Mouse (Mus musculus) embryonic facial prominence, embryonic 15.5 days (tissue): ENCODE data around the gene Srrm4. TPM values are rescaled to one million over a fixed set of nuclear protein-coding genes. Genes with fewer than 3 reads are reported as not detected.

Source experiments
- ATAC-seq: fragments of 200-750 bp; cut with Nextera tagmentation; 2 replicates; pipeline ENCODE4 v1.8.0; 2017; ENCODE audit warnings: low read depth, moderate TSS enrichment; ENCODE audit not compliant: insufficient number of reproducible peaks, low FRiP score, low TSS enrichment
- H3K27ac ChIP-seq: fragments of 300-500 bp; sonication (generic); replicated peaks from 2 replicates; pipeline ENCODE4 v1.5.1; 2015; ENCODE audit warnings: mild to moderate bottlenecking, inconsistent platforms
- H3K27me3 ChIP-seq: fragments of 300-500 bp; sonication (generic); 2 replicates; pipeline ENCODE4 v1.6.1; 2015; ENCODE audit warnings: inconsistent platforms
- H3K36me3 ChIP-seq: fragments of 300-500 bp; sonication (generic); 2 replicates; pipeline ENCODE4 v1.6.1; 2015; ENCODE audit warnings: mild to moderate bottlenecking, inconsistent platforms
- H3K4me1 ChIP-seq: fragments of 300-500 bp; sonication (generic); 2 replicates; pipeline ENCODE4 v1.6.1; 2015; ENCODE audit warnings: inconsistent platforms
- H3K4me2 ChIP-seq: fragments of 300-500 bp; sonication (generic); replicated peaks from 2 replicates; pipeline ENCODE4 v1.6.1; 2015; ENCODE audit warnings: mild to moderate bottlenecking, inconsistent platforms
- H3K4me3 ChIP-seq: fragments of 300-500 bp; sonication (generic); replicated peaks from 2 replicates; pipeline ENCODE4 v1.5.1; 2015; ENCODE audit warnings: mild to moderate bottlenecking, inconsistent platforms
- H3K9ac ChIP-seq: fragments of 300-500 bp; sonication (generic); 2 replicates; pipeline ENCODE4 v1.6.1; 2015; ENCODE audit warnings: inconsistent platforms
- H3K9me3 ChIP-seq: fragments of 300-500 bp; sonication (generic); replicated peaks from 2 replicates; pipeline ENCODE4 v1.6.1; 2016; ENCODE audit warnings: inconsistent platforms
- WGBS: fragments of 180-500 bp; shearing (Covaris S2); methylation state at CpG from one replicate; pipeline ENCODE4 v1.1.7; 2015; 5-methylcytosine and 5-hydroxymethylcytosine counted together
- polyA plus RNA-seq: library from polyadenylated mRNA; unstranded; fragments of >200 nt; fragmentation: Nextera tagmentation; extraction: Ambion mirVana; gene quantifications from 2 replicates; pipeline ENCODE4 v1.2.1, GENCODE M21; 2015

The Srrm4 gene
- polyA plus RNA-seq, 1 experiment from 2014 or later = 1.0 TPM

- Histone ChIP-seq H3K36me3 (no peaks in the 10 kb centered on the region), H3K4me2 (no peak overlapping the region), H3K4me1 (no peaks in the 10 kb centered on the region), H3K27ac (no peak overlapping the region), H3K9me3 (no peaks in the 10 kb centered on the region), H3K9ac (no peak overlapping the region), H3K27me3 (no peaks in the 10 kb centered on the region), H3K4me3 (no peak overlapping the region)
- no peak for ATAC-seq
Observed at GRCm38 (mm10) chr5:116552584-116552983, 39.0 kb downstream of the Srrm4 start.

- no peaks in the 10 kb centered on the region for H3K4me1 ChIP-seq
- no peak overlapping the region for H3K4me3 ChIP-seq
- H3K27me3 ChIP-seq = no peaks in the 10 kb centered on the region
- H3K9me3 ChIP-seq = no peaks in the 10 kb centered on the region
- H3K36me3 ChIP-seq = no peaks in the 10 kb centered on the region
- WGBS = 32% methylated on average over 11 of the region's 11 CpGs
- no peak overlapping the region for H3K27ac ChIP-seq
- ATAC-seq = no peak
- H3K9ac ChIP-seq = no peak overlapping the region
- no peak overlapping the region for H3K4me2 ChIP-seq
Observed at GRCm38 (mm10) chr5:116545746-116546145, 45.9 kb downstream of the Srrm4 start.

GRCm38 (mm10) chr5:116542317-116542716 lies 49.3 kb downstream of the Srrm4 start:
- no peak for ATAC-seq
- no peaks in the 10 kb centered on the region for H3K9me3 ChIP-seq
- 53% methylated on average over 7 of the region's 7 CpGs for WGBS
- no peaks in the 10 kb centered on the region for H3K27me3 ChIP-seq
- H3K9ac ChIP-seq = no peak overlapping the region
- no peaks in the 10 kb centered on the region for H3K36me3 ChIP-seq
- no peak overlapping the region for H3K4me2 ChIP-seq
- H3K4me3 ChIP-seq = no peak overlapping the region
- no peaks in the 10 kb centered on the region for H3K4me1 ChIP-seq
- H3K27ac ChIP-seq = no peak overlapping the region

GRCm38 (mm10) chr5:116541128-116541527 lies 50.5 kb downstream of the Srrm4 start:
- no peak overlapping the region for H3K9ac ChIP-seq
- 77% methylated on average over 3 of the region's 3 CpGs for WGBS
- no peak overlapping the region for H3K4me2 ChIP-seq
- no peaks in the 10 kb centered on the region for H3K27me3 ChIP-seq
- H3K4me3 ChIP-seq = no peak overlapping the region
- no peak for ATAC-seq
- no peaks in the 10 kb centered on the region for H3K36me3 ChIP-seq
- no peaks in the 10 kb centered on the region for H3K9me3 ChIP-seq
- no peaks in the 10 kb centered on the region for H3K4me1 ChIP-seq
- H3K27ac ChIP-seq = no peak overlapping the region

GRCm38 (mm10) chr5:116539360-116539759 lies 52.3 kb downstream of the Srrm4 start:
- Histone ChIP-seq H3K4me2 (no peak overlapping the region), H3K4me3 (no peak overlapping the region), H3K9ac (no peak overlapping the region), H3K27me3 (no peaks in the 10 kb centered on the region), H3K4me1 (no peaks in the 10 kb centered on the region), H3K9me3 (0 out of 2 replicates have a peak, but pooled peaks cover 3% of the 10 kb centered on the region), H3K36me3 (no peaks in the 10 kb centered on the region), H3K27ac (no peak overlapping the region)
- 61% methylated on average over 3 of the region's 3 CpGs for WGBS
- ATAC-seq = no peak

GRCm38 (mm10) chr5:116538491-116538890 lies 53.1 kb downstream of the Srrm4 start:
- WGBS = 50% methylated on average over 3 of the region's 3 CpGs

GRCm38 (mm10) chr5:116526324-116526723 lies 65.3 kb downstream of the Srrm4 start:
- Histone ChIP-seq H3K9ac (no peak overlapping the region), H3K4me1 (no peaks in the 10 kb centered on the region), H3K27ac (no peak overlapping the region), H3K9me3 (no peaks in the 10 kb centered on the region), H3K4me3 (no peak overlapping the region), H3K36me3 (no peaks in the 10 kb centered on the region), H3K27me3 (no peaks in the 10 kb centered on the region), H3K4me2 (no peak overlapping the region)
- WGBS = 54% methylated on average over 4 of the region's 4 CpGs
- no peak for ATAC-seq

More at GRCm38 (mm10) chr5:116538491-116538890, 53.1 kb downstream of the Srrm4 start:
- H3K27ac ChIP-seq = no peak overlapping the region
- H3K4me2 ChIP-seq = no peak overlapping the region
- no peak for ATAC-seq
- no peak overlapping the region for H3K4me3 ChIP-seq
- H3K36me3 ChIP-seq = no peaks in the 10 kb centered on the region
- no peaks in the 10 kb centered on the region for H3K4me1 ChIP-seq
- 0 out of 2 replicates have a peak, but pooled peaks cover 3% of the 10 kb centered on the region for H3K9me3 ChIP-seq
- H3K9ac ChIP-seq = no peak overlapping the region
- no peaks in the 10 kb centered on the region for H3K27me3 ChIP-seq

GRCm38 (mm10) chr5:116525308-116525707 lies 66.3 kb downstream of the Srrm4 start:
- H3K4me1 ChIP-seq = no peaks in the 10 kb centered on the region
- no peak overlapping the region for H3K9ac ChIP-seq
- no peaks in the 10 kb centered on the region for H3K9me3 ChIP-seq
- no peak overlapping the region for H3K27ac ChIP-seq
- no peaks in the 10 kb centered on the region for H3K36me3 ChIP-seq
- no peak overlapping the region for H3K4me3 ChIP-seq
- H3K27me3 ChIP-seq = no peaks in the 10 kb centered on the region
- 83% methylated on average over 8 of the region's 8 CpGs for WGBS
- ATAC-seq = no peak
- no peak overlapping the region for H3K4me2 ChIP-seq

- Histone ChIP-seq H3K36me3 (no peaks in the 10 kb centered on the region), H3K27ac (no peak overlapping the region), H3K4me3 (no peak overlapping the region), H3K4me2 (no peak overlapping the region), H3K9me3 (no peaks in the 10 kb centered on the region), H3K27me3 (no peaks in the 10 kb centered on the region), H3K4me1 (no peaks in the 10 kb centered on the region), H3K9ac (no peak overlapping the region)
- WGBS = 88% methylated on average over 8 of the region's 8 CpGs
- no peak for ATAC-seq
Observed at GRCm38 (mm10) chr5:116523553-116523952, 68.1 kb downstream of the Srrm4 start.

GRCm38 (mm10) chr5:116523079-116523478 lies 68.5 kb downstream of the Srrm4 start:
- Histone ChIP-seq H3K9ac (no peak overlapping the region), H3K9me3 (no peaks in the 10 kb centered on the region), H3K4me3 (no peak overlapping the region), H3K27ac (no peak overlapping the region), H3K4me1 (no peaks in the 10 kb centered on the region), H3K27me3 (no peaks in the 10 kb centered on the region), H3K36me3 (no peaks in the 10 kb centered on the region), H3K4me2 (no peak overlapping the region)
- ATAC-seq = no peak
- WGBS = 75% methylated on average over 9 of the region's 9 CpGs

- H3K36me3 ChIP-seq = no peaks in the 10 kb centered on the region
- H3K4me2 ChIP-seq = no peak overlapping the region
- H3K4me3 ChIP-seq = no peak overlapping the region
- no peak overlapping the region for H3K9ac ChIP-seq
- no peaks in the 10 kb centered on the region for H3K27me3 ChIP-seq
- no peaks in the 10 kb centered on the region for H3K9me3 ChIP-seq
- no peak for ATAC-seq
- no peak overlapping the region for H3K27ac ChIP-seq
- WGBS = 83% methylated on average over 11 of the region's 11 CpGs
- H3K4me1 ChIP-seq = no peaks in the 10 kb centered on the region
Observed at GRCm38 (mm10) chr5:116522273-116522672, 69.3 kb downstream of the Srrm4 start.

- Histone ChIP-seq H3K4me3 (no peak overlapping the region), H3K27me3 (no peaks in the 10 kb centered on the region), H3K36me3 (no peaks in the 10 kb centered on the region), H3K4me2 (no peak overlapping the region), H3K27ac (no peak overlapping the region), H3K9ac (no peak overlapping the region), H3K9me3 (no peaks in the 10 kb centered on the region), H3K4me1 (no peaks in the 10 kb centered on the region)
- no peak for ATAC-seq
- WGBS = 12% methylated on average over 4 of the region's 4 CpGs
Observed at GRCm38 (mm10) chr5:116518047-116518446, 73.6 kb downstream of the Srrm4 start.
